Mouse (Mus musculus): Measurements from ENCODE around the gene Smyd3. TPM values are rescaled to one million over a fixed set of nuclear protein-coding genes. Genes with fewer than 3 reads are reported as not detected.

The Smyd3 gene
- polyA plus RNA-seq, 1 experiment from 2014 or later = 22.0 TPM

DNA sequence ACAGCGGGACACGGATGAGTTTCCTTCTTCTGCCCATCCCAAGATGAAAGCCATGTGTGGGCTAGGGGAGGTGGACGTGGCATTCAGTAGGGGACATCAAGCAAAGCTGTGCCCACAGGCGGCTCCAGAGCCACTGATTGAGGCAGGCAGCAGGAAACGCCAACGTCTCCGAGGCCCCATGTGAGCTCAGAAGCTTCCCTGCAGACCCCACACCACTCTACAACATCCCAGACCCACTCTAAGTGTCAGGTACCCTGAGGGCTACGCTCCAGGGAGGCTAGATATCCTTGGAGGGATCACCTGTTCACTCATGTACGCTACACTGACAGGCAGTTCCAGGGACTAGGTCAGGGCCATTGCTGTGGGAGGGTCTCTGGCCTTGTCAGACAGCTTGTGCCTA lies 556.2 kb downstream of the Smyd3 start:
- H3K4me1 ChIP-seq = 0 out of 2 replicates have a peak, but pooled peaks cover 3% of the 10 kb centered on the region
- H3K4me2 ChIP-seq (replicated peaks) = no peak overlapping the region
- H3K27ac ChIP-seq (replicated peaks) = no peak overlapping the region
- H3K9ac ChIP-seq = no peak overlapping the region
- no peaks in the 10 kb centered on the region for H3K27me3 ChIP-seq
- H3K36me3 ChIP-seq = no peaks in the 10 kb centered on the region
- WGBS = 66% methylated on average over 9 of the region's 9 CpGs
- no peak overlapping the region for H3K4me3 ChIP-seq (replicated peaks)
- no peak for ATAC-seq (ENCODE audit: insufficient number of reproducible peaks, low FRiP score, low TSS enrichment, low read depth)
- no peaks in the 10 kb centered on the region for H3K9me3 ChIP-seq (replicated peaks)

GRCm38 (mm10) chr1:178960015-178960559 lies 557.8 kb downstream of the Smyd3 start:
- 0 out of 2 replicates have a peak, but pooled peaks cover 3% of the 10 kb centered on the region for H3K4me1 ChIP-seq
- H3K4me2 ChIP-seq (replicated peaks) = no peak overlapping the region
- H3K9me3 ChIP-seq (replicated peaks) = no peaks in the 10 kb centered on the region
- 30% methylated on average over 7 of the region's 7 CpGs for WGBS
- no peak overlapping the region for H3K4me3 ChIP-seq (replicated peaks)
- ATAC-seq (ENCODE audit: insufficient number of reproducible peaks, low FRiP score, low TSS enrichment, low read depth) = peak; percentile 47; the same call in 1 of the 2 replicates
- H3K9ac ChIP-seq = no peak overlapping the region
- H3K36me3 ChIP-seq = no peaks in the 10 kb centered on the region
- H3K27me3 ChIP-seq = no peaks in the 10 kb centered on the region
- no peak overlapping the region for H3K27ac ChIP-seq (replicated peaks)

GRCm38 (mm10) chr1:178958641-178959040 lies 559.2 kb downstream of the Smyd3 start:
- H3K9ac ChIP-seq = no peak overlapping the region
- no peaks in the 10 kb centered on the region for H3K27me3 ChIP-seq
- 80% methylated on average over 4 of the region's 4 CpGs for WGBS
- H3K27ac ChIP-seq (replicated peaks) = no peak overlapping the region
- H3K4me2 ChIP-seq (replicated peaks) = no peak overlapping the region
- ATAC-seq (ENCODE audit: insufficient number of reproducible peaks, low FRiP score, low TSS enrichment, low read depth) = no peak
- no peaks in the 10 kb centered on the region for H3K36me3 ChIP-seq
- H3K4me1 ChIP-seq = 0 out of 2 replicates have a peak, but pooled peaks cover 3% of the 10 kb centered on the region
- H3K4me3 ChIP-seq (replicated peaks) = no peak overlapping the region
- H3K9me3 ChIP-seq (replicated peaks) = no peaks in the 10 kb centered on the region

DNA sequence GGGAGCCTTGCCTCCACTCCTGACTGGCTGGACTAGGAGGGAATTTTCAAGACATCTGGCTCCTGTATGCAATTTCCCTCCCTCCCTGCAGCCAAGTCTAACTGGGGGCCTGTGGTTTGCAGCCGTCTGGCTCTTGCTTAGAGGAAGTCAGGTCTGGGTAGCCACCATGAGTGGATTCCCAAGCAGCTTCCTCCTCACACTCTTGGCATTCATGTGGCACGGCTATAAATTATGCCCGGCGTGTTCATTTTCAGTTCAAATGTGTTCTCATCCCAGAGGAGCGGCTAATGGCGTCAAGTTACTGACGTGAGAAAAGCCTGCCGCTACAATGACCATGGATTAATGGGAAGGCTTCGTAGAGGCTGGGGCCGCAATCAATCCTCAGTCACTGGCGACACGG lies 564.9 kb downstream of the Smyd3 start:
- H3K27ac ChIP-seq (replicated peaks) = peak overlapping the region; percentile 48; the same call in 1 of the 2 replicates
- no peaks in the 10 kb centered on the region for H3K27me3 ChIP-seq
- H3K9ac ChIP-seq = no peak overlapping the region
- no peak overlapping the region for H3K4me2 ChIP-seq (replicated peaks)
- H3K9me3 ChIP-seq (replicated peaks) = peaks cover 4% of the 10 kb centered on the region; the same call in 1 of the 2 replicates
- ATAC-seq (ENCODE audit: insufficient number of reproducible peaks, low FRiP score, low TSS enrichment, low read depth) = peak; percentile 54
- H3K4me3 ChIP-seq (replicated peaks) = no peak overlapping the region
- H3K36me3 ChIP-seq = no peaks in the 10 kb centered on the region
- peaks cover 14% of the 10 kb centered on the region for H3K4me1 ChIP-seq
- WGBS = 43% methylated on average over 12 of the region's 12 CpGs

- Histone ChIP-seq H3K27me3 (no peaks in the 10 kb centered on the region), H3K27ac (replicated peaks) (no peak overlapping the region), H3K4me1 (peaks cover 16% of the 10 kb centered on the region), H3K9ac (no peak overlapping the region), H3K4me3 (replicated peaks) (no peak overlapping the region), H3K4me2 (replicated peaks) (no peak overlapping the region), H3K9me3 (replicated peaks) (no peaks in the 10 kb centered on the region), H3K36me3 (no peaks in the 10 kb centered on the region)
- no peak for ATAC-seq (ENCODE audit: insufficient number of reproducible peaks, low FRiP score, low TSS enrichment, low read depth)
- WGBS = 27% methylated on average over 7 of the region's 7 CpGs
Measured at GRCm38 (mm10) chr1:178942251-178942963, 575.4 kb downstream of the Smyd3 start.

DNA sequence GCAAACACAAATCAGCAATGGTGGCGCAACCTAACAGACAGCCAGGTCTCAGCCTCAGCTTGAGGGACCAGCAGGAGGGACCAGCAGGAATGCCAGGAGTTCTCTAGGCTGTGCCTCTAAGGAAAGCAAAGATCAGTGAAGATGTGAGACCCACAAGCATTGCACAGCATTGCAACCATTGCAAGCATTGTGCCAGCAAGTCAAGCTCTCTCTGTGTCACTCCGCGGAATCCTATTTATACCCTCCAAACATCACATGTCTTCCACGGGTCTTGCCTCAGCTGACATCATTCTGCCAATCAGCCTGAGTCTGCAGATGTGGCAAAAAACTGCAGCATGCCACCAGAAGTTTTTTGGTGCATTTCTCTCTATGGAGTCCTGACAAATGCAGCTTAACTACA lies 577.5 kb downstream of the Smyd3 start:
- Histone ChIP-seq H3K27ac (replicated peaks) (no peak overlapping the region), H3K36me3 (no peaks in the 10 kb centered on the region), H3K4me2 (replicated peaks) (no peak overlapping the region), H3K4me3 (replicated peaks) (no peak overlapping the region), H3K9me3 (replicated peaks) (no peaks in the 10 kb centered on the region), H3K4me1 (peaks cover 30% of the 10 kb centered on the region), H3K9ac (no peak overlapping the region), H3K27me3 (no peaks in the 10 kb centered on the region)
- 90% methylated on average over 4 of the region's 4 CpGs for WGBS
- no peak for ATAC-seq (ENCODE audit: insufficient number of reproducible peaks, low FRiP score, low TSS enrichment, low read depth)

DNA sequence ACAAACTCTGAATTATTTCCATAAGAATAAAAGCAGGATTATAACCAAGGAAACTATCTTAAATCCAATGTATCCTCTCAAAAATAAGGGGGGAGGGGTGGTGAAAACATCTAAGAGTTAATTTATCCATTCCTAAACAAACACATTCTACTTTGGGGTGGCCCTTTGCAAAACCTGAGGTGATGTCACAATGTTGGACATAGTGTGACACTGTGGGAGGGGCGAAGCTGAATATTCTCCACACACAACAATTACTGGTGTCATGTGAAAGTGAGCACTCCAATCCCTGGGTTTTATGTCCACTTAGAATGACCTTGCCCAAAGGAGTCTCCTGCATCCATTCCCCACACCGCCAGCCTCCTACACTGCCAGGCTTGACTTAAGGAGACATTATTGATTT lies 580.9 kb downstream of the Smyd3 start:
- Histone ChIP-seq H3K4me3 (replicated peaks) (no peak overlapping the region), H3K27ac (replicated peaks) (no peak overlapping the region; the same call in 1 of the 2 replicates), H3K27me3 (no peaks in the 10 kb centered on the region), H3K4me2 (replicated peaks) (no peak overlapping the region), H3K36me3 (peaks cover 4% of the 10 kb centered on the region; the same call in 1 of the 2 replicates), H3K9ac (no peak overlapping the region), H3K9me3 (replicated peaks) (no peaks in the 10 kb centered on the region), H3K4me1 (peaks cover 34% of the 10 kb centered on the region)
- no peak for ATAC-seq (ENCODE audit: insufficient number of reproducible peaks, low FRiP score, low TSS enrichment, low read depth)
- 83% methylated on average over 2 of the region's 2 CpGs for WGBS

- H3K27me3 ChIP-seq = no peaks in the 10 kb centered on the region
- H3K4me2 ChIP-seq (replicated peaks) = no peak overlapping the region
- H3K4me1 ChIP-seq = peaks cover 31% of the 10 kb centered on the region
- peak overlapping the region; percentile 86 for H3K27ac ChIP-seq (replicated peaks)
- H3K9ac ChIP-seq = no peak overlapping the region
- no peak overlapping the region for H3K4me3 ChIP-seq (replicated peaks)
- peak; percentile 59; the same call in 1 of the 2 replicates for ATAC-seq (ENCODE audit: insufficient number of reproducible peaks, low FRiP score, low TSS enrichment, low read depth)
- no peaks in the 10 kb centered on the region for H3K9me3 ChIP-seq (replicated peaks)
- 21% methylated on average over 4 of the region's 4 CpGs for WGBS
- peaks cover 8% of the 10 kb centered on the region; the same call in 1 of the 2 replicates for H3K36me3 ChIP-seq
Measured at GRCm38 (mm10) chr1:178936457-178936856, 581.4 kb downstream of the Smyd3 start.

DNA sequence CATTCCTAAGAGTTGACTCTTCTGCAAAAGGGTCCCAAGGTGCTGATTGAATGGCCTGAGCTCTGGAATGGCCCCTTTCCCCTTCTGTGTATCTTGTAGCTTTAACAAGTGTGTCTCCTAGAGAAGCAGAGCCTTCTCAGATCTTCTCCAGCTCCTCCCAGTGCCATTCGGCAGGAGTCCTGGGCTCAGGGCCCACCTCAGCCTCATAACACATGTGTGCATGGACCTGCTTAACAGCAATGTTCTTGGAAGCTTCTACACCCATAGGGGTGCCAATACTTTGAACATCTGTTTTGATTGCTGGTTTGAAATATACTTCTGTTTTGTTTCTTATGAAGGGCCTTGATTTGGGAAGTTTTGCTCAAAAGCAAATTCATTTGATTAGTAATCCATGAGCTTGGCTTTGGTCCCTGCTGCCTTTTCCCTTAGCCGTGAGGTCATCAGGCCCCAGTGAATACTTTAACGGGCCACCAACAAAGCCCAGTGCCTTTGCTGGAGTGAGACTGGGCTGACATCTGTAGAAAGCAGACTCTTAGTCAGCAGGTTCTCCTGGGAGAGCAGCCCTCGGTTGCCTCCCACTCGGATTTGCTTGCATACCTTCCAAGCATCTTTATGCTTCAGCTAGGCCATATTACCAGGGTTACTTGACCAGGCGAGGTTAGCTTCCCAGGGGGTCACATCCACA lies 583.7 kb downstream of the Smyd3 start:
- peaks cover 13% of the 10 kb centered on the region; the same call in 1 of the 2 replicates for H3K36me3 ChIP-seq
- no peaks in the 10 kb centered on the region for H3K27me3 ChIP-seq
- H3K4me2 ChIP-seq (replicated peaks) = no peak overlapping the region
- ATAC-seq (ENCODE audit: insufficient number of reproducible peaks, low FRiP score, low TSS enrichment, low read depth) = peak; percentile 55
- peak overlapping the region; percentile 86; the same call in 1 of the 2 replicates for H3K27ac ChIP-seq (replicated peaks)
- no peak overlapping the region for H3K9ac ChIP-seq
- no peaks in the 10 kb centered on the region for H3K9me3 ChIP-seq (replicated peaks)
- no peak overlapping the region for H3K4me3 ChIP-seq (replicated peaks)
- WGBS = 59% methylated on average over 6 of the region's 6 CpGs
- H3K4me1 ChIP-seq = peaks cover 31% of the 10 kb centered on the region

DNA sequence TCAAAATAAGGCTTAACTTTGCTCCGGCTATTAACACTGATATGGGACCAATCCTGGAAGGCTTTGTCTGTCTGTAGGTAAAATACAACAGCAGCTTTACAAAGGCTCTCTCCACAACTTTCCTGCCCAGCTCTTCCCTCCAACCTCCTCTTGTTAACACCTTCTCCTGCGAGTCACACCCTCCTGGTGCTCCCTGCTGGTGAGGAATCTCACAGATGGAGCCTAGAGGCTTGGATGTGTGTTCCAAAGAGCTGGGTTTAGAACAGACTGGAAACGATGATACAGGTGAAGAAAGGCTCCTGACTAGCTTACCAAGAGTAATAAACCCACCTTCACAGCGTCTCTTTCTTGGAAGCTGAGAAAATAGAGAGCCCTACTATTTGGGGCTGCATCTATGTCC lies 588.3 kb downstream of the Smyd3 start:
- no peak for ATAC-seq (ENCODE audit: insufficient number of reproducible peaks, low FRiP score, low TSS enrichment, low read depth)
- peaks cover 11% of the 10 kb centered on the region; the same call in 1 of the 2 replicates for H3K4me1 ChIP-seq
- no peak overlapping the region for H3K9ac ChIP-seq
- peaks cover 13% of the 10 kb centered on the region; the same call in 1 of the 2 replicates for H3K36me3 ChIP-seq
- H3K4me2 ChIP-seq (replicated peaks) = no peak overlapping the region
- H3K4me3 ChIP-seq (replicated peaks) = no peak overlapping the region
- no peak overlapping the region for H3K27ac ChIP-seq (replicated peaks)
- 72% methylated on average over 4 of the region's 4 CpGs for WGBS
- H3K27me3 ChIP-seq = no peaks in the 10 kb centered on the region
- no peaks in the 10 kb centered on the region for H3K9me3 ChIP-seq (replicated peaks)

DNA sequence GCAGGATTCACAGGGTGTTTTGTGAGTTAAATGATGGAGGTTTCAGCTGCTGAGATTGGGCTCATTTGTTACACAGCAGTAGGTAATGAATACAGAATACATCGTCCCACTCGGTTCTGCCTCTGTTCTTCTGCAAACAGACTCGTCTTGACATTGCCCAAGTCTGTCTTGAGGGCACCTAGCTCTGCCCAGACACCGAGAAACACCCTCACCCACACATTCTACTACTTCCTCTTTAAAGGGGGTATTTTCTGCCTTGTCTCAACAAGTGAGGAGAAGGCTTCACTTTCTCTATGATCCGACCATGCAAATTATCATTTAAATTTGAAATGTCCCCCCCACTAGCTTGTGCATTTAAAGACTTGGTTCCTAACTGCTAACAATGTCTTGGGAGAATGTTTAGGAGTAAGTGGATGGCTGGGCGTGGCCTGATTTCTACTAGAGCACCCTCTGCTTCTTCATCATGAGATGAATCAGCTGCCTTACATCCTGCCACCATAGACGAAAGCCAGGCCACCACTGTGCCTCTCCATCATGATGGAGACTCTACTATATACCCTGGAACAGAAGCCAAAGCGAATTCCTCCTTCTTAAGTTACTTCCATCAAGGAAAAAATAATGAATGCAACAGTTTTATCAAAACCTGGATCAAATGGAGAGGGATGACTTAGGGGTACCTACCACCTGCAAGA lies 593.2 kb downstream of the Smyd3 start:
- Histone ChIP-seq H3K9me3 (replicated peaks) (no peaks in the 10 kb centered on the region), H3K9ac (no peak overlapping the region), H3K27me3 (no peaks in the 10 kb centered on the region), H3K36me3 (peaks cover 2% of the 10 kb centered on the region; the same call in 1 of the 2 replicates), H3K4me2 (replicated peaks) (no peak overlapping the region), H3K4me3 (replicated peaks) (no peak overlapping the region), H3K27ac (replicated peaks) (no peak overlapping the region), H3K4me1 (no peaks in the 10 kb centered on the region)
- whole genome bisulfite sequencing = 79% methylated on average over 8 of the region's 8 CpGs
- ATAC-seq (ENCODE audit: insufficient number of reproducible peaks, low FRiP score, low TSS enrichment, low read depth) = no peak

Data from embryonic facial prominence, embryonic 15.5 days (tissue).